Mouse (Mus musculus) stomach, postnatal 0 days (tissue): ENCODE data around the gene Gm10721. TPM values are rescaled to one million over a fixed set of nuclear protein-coding genes. Genes with fewer than 3 reads are reported as not detected.
"Not testable (repeated sequence)": the region's sequence is repeated elsewhere in the genome, so short reads cannot be mapped to it uniquely, and the experiment has no call there.

Experiments used
- ATAC-seq: fragments of 200-750 bp; cut with Nextera tagmentation; 2 replicates; pipeline ENCODE4 v1.8.0; 2017; ENCODE audit not compliant: low FRiP score, low TSS enrichment
- DNase-seq: peaks from one replicate; pipeline ENCODE4 v3.0.0-alpha.2; 2016; ENCODE audit warnings: low spot score
- H3K27ac ChIP-seq: fragments of 300-500 bp; sonication (generic); replicated peaks from 2 replicates; pipeline ENCODE4 v1.5.1; 2014; ENCODE audit warnings: mild to moderate bottlenecking, control low read depth
- H3K27me3 ChIP-seq: fragments of 300-500 bp; sonication (generic); 2 replicates; pipeline ENCODE4 v1.6.1; 2014; ENCODE audit warnings: low read length; ENCODE audit not compliant: control insufficient read depth, insufficient read depth
- H3K36me3 ChIP-seq: fragments of 300-500 bp; sonication (generic); 2 replicates; pipeline ENCODE4 v1.6.1; 2014; ENCODE audit warnings: low read length, mixed read lengths; ENCODE audit not compliant: control insufficient read depth, insufficient read depth
- H3K4me1 ChIP-seq: fragments of 300-500 bp; sonication (generic); replicated peaks from 2 replicates; pipeline ENCODE4 v1.6.1; 2014; ENCODE audit warnings: antibody characterized with exemption; ENCODE audit not compliant: control insufficient read depth, insufficient read depth
- H3K4me2 ChIP-seq: fragments of 300-500 bp; sonication (generic); replicated peaks from 2 replicates; pipeline ENCODE4 v1.6.1; 2014; ENCODE audit warnings: low read depth, mild to moderate bottlenecking, control low read depth, moderate library complexity
- H3K4me3 ChIP-seq: fragments of 300-500 bp; sonication (generic); 2 replicates; pipeline ENCODE4 v1.5.1; 2014; ENCODE audit warnings: low read depth, low read length, control low read depth
- H3K9ac ChIP-seq: fragments of 300-500 bp; sonication (generic); 2 replicates; pipeline ENCODE4 v1.6.1; 2014; ENCODE audit warnings: mild to moderate bottlenecking, low read length, control low read depth, mixed read lengths
- H3K9me3 ChIP-seq: fragments of 300-500 bp; sonication (generic); 2 replicates; pipeline ENCODE4 v1.6.1; 2016; ENCODE audit warnings: low read length; ENCODE audit not compliant: control insufficient read depth
- CTCF ChIP-seq: IDR thresholded peaks from 2 replicates; pipeline ENCODE4 v1.5.1; 2016; ENCODE audit warnings: antibody characterized with exemption, low read depth, mild to moderate bottlenecking, moderate library complexity
- WGBS: fragments of 180-500 bp; shearing (Covaris S2); extraction: QIAGEN DNeasy Blood & Tissue Kit; methylation state at CpG from one replicate; pipeline ENCODE4 v1.1.7; 2014; 5-methylcytosine and 5-hydroxymethylcytosine counted together
- polyA plus RNA-seq: library from polyadenylated mRNA; unstranded; fragments of >200 nt; fragmentation: Nextera tagmentation; extraction: Ambion mirVana; gene quantifications from 2 replicates; pipeline ENCODE4 v1.2.1, GENCODE M21; 2015

Gm10721 gene
- polyA plus RNA-seq = 34.5 TPM in 1 of 2 replicates, not detected in the other

GRCm38 (mm10) chr9:3012733-3013279 lies at the start of gene Gm10721:
Gm10721 (plus strand) TSS chr9:3013140.
- H3K27ac ChIP-seq, H3K9me3 ChIP-seq, DNase-seq, H3K9ac ChIP-seq, H3K36me3 ChIP-seq, H3K27me3 ChIP-seq, H3K4me1 ChIP-seq, H3K4me3 ChIP-seq, H3K4me2 ChIP-seq: not testable (repeated sequence)
- WGBS = no CpG with 5 or more reads among the region's 11 CpGs
- ATAC-seq = peak; percentile 66

- H3K4me2 ChIP-seq, H3K4me3 ChIP-seq, H3K27ac ChIP-seq, H3K9ac ChIP-seq, H3K9me3 ChIP-seq, H3K36me3 ChIP-seq, H3K4me1 ChIP-seq, ATAC-seq, H3K27me3 ChIP-seq: not testable (repeated sequence)
- 68% methylated on average over 12 of the region's 12 CpGs for WGBS
- DNase-seq = peak; percentile 12
Observed at GRCm38 (mm10) chr9:3000445-3000972, 12.4 kb upstream of the Gm10721 start, which contains the start of gene Gm10722. Gm10722 (plus strand) TSS chr9:3000922.

GRCm38 (mm10) chr9:3001006-3001405 lies 11.9 kb upstream of the Gm10721 start:
- WGBS = 67% methylated on average over 8 of the region's 8 CpGs
- not testable (repeated sequence) for H3K27ac ChIP-seq, H3K36me3 ChIP-seq, H3K9ac ChIP-seq, H3K27me3 ChIP-seq, H3K4me3 ChIP-seq, ATAC-seq, H3K4me2 ChIP-seq, H3K9me3 ChIP-seq, DNase-seq, H3K4me1 ChIP-seq

- ATAC-seq (peak; percentile 86), DNase-seq (peak; percentile 13)
- WGBS = 56% methylated on average over 8 of the region's 11 CpGs
- H3K27ac ChIP-seq, H3K27me3 ChIP-seq, H3K4me3 ChIP-seq, H3K9ac ChIP-seq, H3K4me1 ChIP-seq, H3K9me3 ChIP-seq, H3K4me2 ChIP-seq, H3K36me3 ChIP-seq: not testable (repeated sequence)
- 0 out of 2 replicates have a peak, but pooled peaks have one; percentile 10 for TF ChIP-seq CTCF
Observed at GRCm38 (mm10) chr9:3001948-3002659, 10.8 kb upstream of the Gm10721 start.

- not testable (repeated sequence) for H3K27me3 ChIP-seq, DNase-seq, H3K36me3 ChIP-seq, H3K4me1 ChIP-seq, H3K9ac ChIP-seq, H3K4me3 ChIP-seq, H3K4me2 ChIP-seq, H3K27ac ChIP-seq, H3K9me3 ChIP-seq, ATAC-seq
- WGBS = 72% methylated on average over 6 of the region's 14 CpGs
Observed at GRCm38 (mm10) chr9:3002794-3003396, 10.0 kb upstream of the Gm10721 start, which contains the start of gene Gm11168. Gm11168 (plus strand) TSS chr9:3003346.

GRCm38 (mm10) chr9:3006179-3006578 lies 6.8 kb upstream of the Gm10721 start:
- not testable (repeated sequence) for H3K4me1 ChIP-seq, ATAC-seq, H3K27ac ChIP-seq, DNase-seq, H3K9me3 ChIP-seq, H3K9ac ChIP-seq, H3K36me3 ChIP-seq, H3K27me3 ChIP-seq, H3K4me2 ChIP-seq, H3K4me3 ChIP-seq
- WGBS = 87% methylated on average over 1 of the region's 5 CpGs

GRCm38 (mm10) chr9:3006636-3007035 lies 6.3 kb upstream of the Gm10721 start:
- H3K4me1 ChIP-seq, H3K4me2 ChIP-seq, H3K9me3 ChIP-seq, H3K4me3 ChIP-seq, H3K9ac ChIP-seq, DNase-seq, H3K36me3 ChIP-seq, H3K27me3 ChIP-seq, H3K27ac ChIP-seq: not testable (repeated sequence)
- peak; percentile 69 for ATAC-seq
- 69% methylated on average over 8 of the region's 8 CpGs for WGBS

- H3K36me3 ChIP-seq, H3K27ac ChIP-seq, H3K9ac ChIP-seq, DNase-seq, H3K4me3 ChIP-seq, H3K4me2 ChIP-seq, H3K4me1 ChIP-seq, H3K9me3 ChIP-seq, H3K27me3 ChIP-seq: not testable (repeated sequence)
- 70% methylated on average over 6 of the region's 9 CpGs for WGBS
- 0 out of 2 replicates have a peak, but pooled peaks have one; percentile 21 for ATAC-seq
Observed at GRCm38 (mm10) chr9:3007272-3007671, 5.7 kb upstream of the Gm10721 start.
